Mouse (Mus musculus): ENCODE measurements around the gene Sgcd.

DNA sequence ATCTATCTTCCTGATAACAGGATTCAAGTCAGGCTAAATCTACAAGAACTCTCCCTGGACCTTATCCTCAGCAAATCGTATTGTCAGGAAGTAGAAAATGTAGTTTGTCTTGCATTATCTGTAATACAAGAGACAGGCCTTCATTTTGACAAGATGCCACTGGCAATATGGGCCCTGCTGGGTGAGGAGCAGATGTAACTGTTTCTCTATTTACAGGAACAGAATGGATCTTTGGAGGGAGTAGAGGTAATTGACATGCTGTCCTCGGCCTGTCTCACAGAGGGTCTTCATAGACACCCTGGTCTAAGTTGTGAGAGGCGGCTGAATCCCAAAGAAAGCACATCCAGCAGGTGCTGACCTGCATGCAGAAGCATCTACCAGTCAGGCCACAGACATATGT lies 35.5 kb downstream of the Sgcd start:
- TF ChIP-seq POLR2A (IDR thresholded peaks at IDR 0.05; ENCODE audit: borderline replicate concordance, extremely low read depth, insufficient read depth, insufficient read length, poor library complexity, severe bottlenecking): no peak
- no peak for TF ChIP-seq CTCF (IDR thresholded peaks at IDR 0.05; ENCODE audit: borderline replicate concordance, extremely low read depth, insufficient read depth, insufficient read length)
